Mouse (Mus musculus) liver, postnatal 0 days (tissue): ENCODE results near the gene Rnf141. TPM values are rescaled to one million over a fixed set of nuclear protein-coding genes. Genes with fewer than 3 reads are reported as not detected.

Experiments used
- ATAC-seq: fragments of 200-750 bp; cut with Nextera tagmentation; 2 replicates; pipeline ENCODE4 v1.8.0; 2017; ENCODE audit warnings: mild to moderate bottlenecking, moderate library complexity
- DNase-seq: peaks from one replicate; pipeline ENCODE4 v3.0.0-alpha.2; 2016
- H3K27ac ChIP-seq: fragments of 300-500 bp; sonication (generic); 2 replicates; pipeline ENCODE4 v1.5.1; 2014; ENCODE audit warnings: antibody characterized with exemption, moderate library complexity, mild to moderate bottlenecking, low read depth
- H3K27me3 ChIP-seq: fragments of 300-500 bp; sonication (generic); 2 replicates; pipeline ENCODE4 v1.6.1; 2014; ENCODE audit warnings: low read length, control low read depth, mixed read lengths; ENCODE audit not compliant: insufficient read depth
- H3K36me3 ChIP-seq: fragments of 300-500 bp; sonication (generic); replicated peaks from 2 replicates; pipeline ENCODE4 v1.6.1; 2014; ENCODE audit warnings: mild to moderate bottlenecking, control low read depth, low read length, moderate library complexity, mixed read lengths; ENCODE audit not compliant: insufficient read depth
- H3K4me1 ChIP-seq: fragments of 300-500 bp; sonication (generic); 2 replicates; pipeline ENCODE4 v1.6.1; 2014; ENCODE audit warnings: antibody characterized with exemption, mild to moderate bottlenecking, control low read depth; ENCODE audit not compliant: insufficient read depth
- H3K4me2 ChIP-seq: fragments of 300-500 bp; sonication (generic); 2 replicates; pipeline ENCODE4 v1.6.1; 2014; ENCODE audit warnings: low read depth, mild to moderate bottlenecking, low read length, moderate library complexity, mixed read lengths
- H3K4me3 ChIP-seq: fragments of 300-500 bp; sonication (generic); 2 replicates; pipeline ENCODE4 v1.5.1; 2014; ENCODE audit warnings: low read depth, low read length
- H3K9ac ChIP-seq: fragments of 300-500 bp; sonication (generic); replicated peaks from 2 replicates; pipeline ENCODE4 v1.6.1; 2014; ENCODE audit warnings: mild to moderate bottlenecking, moderate library complexity
- H3K9me3 ChIP-seq: fragments of 300-500 bp; sonication (generic); 2 replicates; pipeline ENCODE4 v1.6.1; 2016; ENCODE audit warnings: mild to moderate bottlenecking, control low read depth, low read length, mixed read lengths
- CTCF ChIP-seq: sonication (generic); IDR thresholded peaks from 2 replicates; pipeline ENCODE4 v1.5.1; 2016; ENCODE audit warnings: antibody characterized with exemption, low read depth
- EP300 ChIP-seq: IDR thresholded peaks from 2 replicates; pipeline ENCODE4 v1.6.1; 2016; ENCODE audit warnings: antibody characterized with exemption, low read depth, mild to moderate bottlenecking
- WGBS: fragments of 180-500 bp; shearing (Covaris S2); extraction: QIAGEN DNeasy Blood & Tissue Kit; methylation state at CpG from one replicate; pipeline ENCODE4 v1.1.7; 2014; ENCODE audit not compliant: insufficient replicate concordance; 5-methylcytosine and 5-hydroxymethylcytosine counted together
- polyA plus RNA-seq: library from polyadenylated mRNA; unstranded; fragments of >200 nt; fragmentation: Nextera tagmentation; extraction: Ambion mirVana; gene quantifications from 2 replicates; pipeline ENCODE4 v1.2.1, GENCODE M21; 2015

Rnf141 gene
- polyA plus RNA-seq, 1 experiment from 2014 or later: 21.9 TPM

- Histone ChIP-seq H3K4me3 (no peak overlapping the region), H3K9me3 (0 out of 2 replicates have a peak, but pooled peaks cover 2% of the 10 kb centered on the region), H3K4me2 (no peak overlapping the region), H3K4me1 (peaks cover 24% of the 10 kb centered on the region), H3K36me3 (no peaks in the 10 kb centered on the region), H3K27ac (no peak overlapping the region), H3K27me3 (no peaks in the 10 kb centered on the region), H3K9ac (no peak overlapping the region)
- WGBS: 83% methylated on average over 2 of the region's 2 CpGs
- ATAC-seq (no peak), DNase-seq (no peak)
- TF ChIP-seq CTCF (no peak), EP300 (no peak)
These were observed 3.1 kb upstream of the Rnf141 start for GRCm38 (mm10) chr7:110847321-110847720.

- TF ChIP-seq EP300: no peak
- no peak for TF ChIP-seq CTCF
- Histone ChIP-seq H3K27ac (peak overlapping the region; percentile 73), H3K9me3 (no peaks in the 10 kb centered on the region), H3K4me2 (peak overlapping the region; percentile 56), H3K4me3 (0 out of 2 replicates have a peak overlapping the region, but pooled peaks have one; percentile 17), H3K4me1 (peaks cover 32% of the 10 kb centered on the region), H3K36me3 (peaks cover 18% of the 10 kb centered on the region), H3K9ac (no peak overlapping the region), H3K27me3 (no peaks in the 10 kb centered on the region)
- ATAC-seq (peak; percentile 31), DNase-seq (peak; percentile 41)
- WGBS: 25% methylated on average over 4 of the region's 4 CpGs
These were observed 3.9 kb downstream of the Rnf141 start for GRCm38 (mm10) chr7:110840332-110840731.

GRCm38 (mm10) chr7:110834522-110834921 is 9.7 kb downstream of the Rnf141 start:
- Histone ChIP-seq H3K36me3 (peaks cover 47% of the 10 kb centered on the region), H3K27ac (no peak overlapping the region), H3K4me2 (no peak overlapping the region), H3K9me3 (no peaks in the 10 kb centered on the region), H3K4me3 (no peak overlapping the region), H3K4me1 (peaks cover 22% of the 10 kb centered on the region), H3K27me3 (no peaks in the 10 kb centered on the region), H3K9ac (no peak overlapping the region)
- WGBS: 43% methylated on average over 3 of the region's 3 CpGs
- TF ChIP-seq EP300: no peak
- DNase-seq (no peak), ATAC-seq (no peak)

- Histone ChIP-seq H3K27ac (no peak overlapping the region), H3K9me3 (no peaks in the 10 kb centered on the region), H3K4me3 (no peak overlapping the region), H3K4me2 (no peak overlapping the region), H3K9ac (no peak overlapping the region), H3K4me1 (peaks cover 18% of the 10 kb centered on the region), H3K27me3 (no peaks in the 10 kb centered on the region), H3K36me3 (peaks cover 52% of the 10 kb centered on the region)
- no peak for DNase-seq
- WGBS: 82% methylated on average over 1 of the region's 1 CpGs
- TF ChIP-seq EP300: no peak
- TF ChIP-seq CTCF: no peak
- ATAC-seq: no peak
These were observed 10.2 kb downstream of the Rnf141 start for GRCm38 (mm10) chr7:110834018-110834417.

GRCm38 (mm10) chr7:110833024-110833423 is 11.2 kb downstream of the Rnf141 start:
- no peak for DNase-seq
- Histone ChIP-seq H3K4me1 (peaks cover 18% of the 10 kb centered on the region), H3K9me3 (no peaks in the 10 kb centered on the region), H3K4me3 (no peak overlapping the region), H3K4me2 (no peak overlapping the region), H3K9ac (no peak overlapping the region), H3K27ac (peak overlapping the region; percentile 44; the same call in 1 of the 2 replicates), H3K36me3 (peaks cover 62% of the 10 kb centered on the region), H3K27me3 (no peaks in the 10 kb centered on the region)
- TF ChIP-seq EP300 (no peak), CTCF (no peak)
- 39% methylated on average over 1 of the region's 1 CpGs for WGBS
- peak; percentile 29; the same call in 1 of the 2 replicates for ATAC-seq

- no peak overlapping the region for H3K4me2 ChIP-seq
- 59% methylated on average over 8 of the region's 8 CpGs for WGBS
- peaks cover 36% of the 10 kb centered on the region for H3K4me1 ChIP-seq
- no peak for TF ChIP-seq EP300
- TF ChIP-seq CTCF: no peak
- no peaks in the 10 kb centered on the region for H3K27me3 ChIP-seq
- H3K9ac ChIP-seq: no peak overlapping the region
- no peak overlapping the region for H3K4me3 ChIP-seq
- peaks cover 70% of the 10 kb centered on the region for H3K36me3 ChIP-seq
- DNase-seq (peak; percentile 17), ATAC-seq (no peak)
- peak overlapping the region; percentile 44 for H3K27ac ChIP-seq
- H3K9me3 ChIP-seq: no peaks in the 10 kb centered on the region
These were observed 20.0 kb downstream of the Rnf141 start for GRCm38 (mm10) chr7:110823995-110824953.
